Mouse (Mus musculus): Measurements from ENCODE around the gene Podn.

Podn gene

DNA sequence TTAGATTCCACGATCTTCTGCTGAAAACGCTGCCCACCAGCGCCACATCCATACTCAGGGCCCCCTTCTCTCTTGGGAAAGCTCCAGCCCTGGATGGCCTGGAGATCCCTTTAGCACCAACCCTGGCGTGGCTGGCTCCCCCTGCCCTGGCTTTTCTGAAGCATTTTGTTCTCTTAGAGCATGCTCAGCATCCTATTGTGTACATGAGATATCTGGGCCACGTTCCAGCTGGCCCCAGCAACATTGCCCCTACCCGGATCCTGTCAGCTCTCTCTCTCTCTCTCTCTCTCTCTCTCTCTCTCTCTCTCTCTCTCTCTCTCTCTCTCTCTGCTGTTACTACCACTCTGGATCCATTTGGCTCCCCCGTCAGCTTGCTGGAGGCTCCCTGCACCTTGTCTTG lies 90.9 kb downstream of the Podn start:
- DNase-seq (ENCODE audit: low spot score): no peak

GRCm38 (mm10) chr4:107999380-107999779 lies 96.9 kb downstream of the Podn start:
- no peak for DNase-seq (ENCODE audit: low spot score)

DNA sequence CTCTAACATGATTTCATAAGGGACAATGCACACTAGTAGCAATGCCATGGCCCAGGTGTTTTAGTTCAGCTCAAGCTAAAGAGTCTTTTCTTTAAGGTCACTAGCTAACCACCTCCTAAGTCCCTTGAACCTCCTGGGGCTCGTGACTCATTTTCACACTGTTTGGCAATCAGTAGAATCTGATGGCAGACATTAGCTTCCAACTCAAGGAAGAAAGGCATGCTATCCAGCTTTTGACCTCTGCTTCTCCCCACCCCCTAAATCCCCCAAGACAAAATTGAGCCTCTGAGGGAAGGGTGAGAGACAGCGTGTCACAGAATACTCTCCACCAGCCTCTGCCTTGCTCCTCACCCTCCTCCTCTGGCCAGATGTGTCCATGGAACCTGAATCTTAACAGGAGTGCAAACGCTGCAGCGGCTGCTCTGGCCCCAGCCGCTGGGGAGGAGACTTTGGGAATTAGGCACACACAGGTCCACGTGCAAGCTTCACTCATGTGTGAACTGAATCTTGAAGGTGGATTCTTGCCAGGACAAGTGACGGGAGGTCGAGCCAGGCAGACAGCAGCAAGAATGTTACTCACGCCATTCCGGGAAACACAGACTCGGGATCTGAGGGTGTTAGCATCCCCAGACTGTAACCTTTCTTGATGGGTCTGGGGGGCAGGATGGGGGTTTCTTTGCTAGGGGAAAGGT lies 97.5 kb downstream of the Podn start:
- no peak for DNase-seq (ENCODE audit: low spot score)

GRCm38 (mm10) chr4:107996418-107996986 lies 99.7 kb downstream of the Podn start:
- DNase-seq (ENCODE audit: low spot score): no peak

GRCm38 (mm10) chr4:107995727-107996126 lies 100.5 kb downstream of the Podn start:
- no peak for DNase-seq (ENCODE audit: low spot score)

- no peak for DNase-seq (ENCODE audit: low spot score)
These were observed 101.2 kb downstream of the Podn start for GRCm38 (mm10) chr4:107995011-107995410.

- no peak for DNase-seq (ENCODE audit: low spot score)
These were observed 104.4 kb downstream of the Podn start for GRCm38 (mm10) chr4:107991879-107992278.

GRCm38 (mm10) chr4:107990818-107991217 lies 105.4 kb downstream of the Podn start:
- no peak for DNase-seq (ENCODE audit: low spot score)

DNA sequence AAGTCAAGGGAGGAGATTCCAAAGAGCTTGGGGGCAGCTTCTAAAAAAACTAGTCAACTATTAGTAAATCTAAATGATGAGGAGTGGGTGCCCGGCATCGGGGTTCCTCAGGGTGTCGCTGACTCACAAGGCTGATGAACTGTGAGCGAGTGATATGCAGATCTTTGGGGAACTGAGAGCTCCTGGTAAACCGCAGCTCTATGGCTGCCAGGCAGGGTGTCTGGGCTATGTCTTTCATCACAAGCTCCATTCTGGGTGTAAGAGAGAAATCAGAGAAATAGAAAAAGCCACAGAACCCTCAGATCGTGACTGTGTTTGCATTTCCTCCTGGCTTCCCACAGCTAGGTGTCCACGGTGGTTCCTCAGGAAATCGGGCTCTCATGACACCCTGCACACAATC lies 107.3 kb downstream of the Podn start:
- no peak for DNase-seq (ENCODE audit: low spot score)

DNA sequence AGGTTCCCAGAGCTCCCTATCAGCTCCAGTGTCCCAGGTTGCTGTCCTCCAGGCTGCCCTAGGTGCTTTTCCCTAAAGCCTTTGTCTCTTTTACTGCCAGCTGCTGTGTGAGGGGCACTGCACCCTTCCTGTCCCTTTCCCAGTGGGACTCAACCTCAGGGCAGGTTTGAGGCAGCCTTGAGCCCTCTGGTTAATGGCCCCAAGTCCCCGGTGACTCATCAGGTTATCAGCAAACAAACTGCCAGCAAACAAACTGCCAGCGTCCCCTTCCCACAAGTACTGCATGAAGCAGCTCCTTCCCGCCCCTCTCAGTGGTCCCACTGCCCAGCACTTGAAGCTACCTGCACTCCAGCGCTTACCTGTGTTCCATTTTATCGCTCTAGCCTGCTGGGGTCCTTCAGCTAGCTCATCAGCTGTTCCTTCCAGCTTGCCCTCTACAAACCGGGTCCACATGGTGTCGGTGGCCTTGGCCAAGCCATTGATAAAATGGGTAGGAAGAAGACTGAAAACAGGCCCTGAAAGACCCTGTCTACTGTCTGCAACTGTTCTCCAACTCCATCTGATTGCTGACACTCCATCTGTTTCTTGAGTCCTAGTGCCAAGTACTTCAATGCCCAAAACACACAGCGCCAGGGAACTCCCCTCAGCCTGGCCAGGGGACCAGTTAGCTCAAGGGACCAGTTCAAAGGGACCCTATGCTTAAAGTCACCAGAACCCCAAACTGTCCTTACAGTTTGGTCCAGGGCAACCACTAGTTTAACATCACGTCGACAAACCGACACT lies 109.7 kb downstream of the Podn start:
- no peak for DNase-seq (ENCODE audit: low spot score)

DNA sequence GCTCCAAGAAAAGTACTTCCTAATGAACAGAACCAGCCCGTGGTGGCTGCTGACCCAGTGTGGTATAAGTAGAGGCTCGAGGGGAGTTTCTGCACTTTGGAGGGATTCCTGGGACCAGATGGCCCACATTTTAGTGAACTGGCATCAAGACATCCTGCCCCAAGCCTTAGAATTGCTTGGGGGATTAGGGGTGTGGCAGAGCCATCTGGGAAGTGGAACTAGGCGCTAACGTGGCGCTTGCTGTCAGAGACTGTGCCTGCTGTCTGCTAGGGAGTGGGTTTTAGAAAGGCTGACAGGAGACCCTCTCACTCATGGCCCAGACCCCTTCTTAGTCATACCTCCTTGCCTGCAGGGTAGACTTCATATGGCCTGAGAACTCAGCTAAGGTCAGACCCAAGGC lies 110.4 kb downstream of the Podn start:
- DNase-seq (ENCODE audit: low spot score): no peak

GRCm38 (mm10) chr4:107984282-107984981 lies 111.8 kb downstream of the Podn start:
- no peak for DNase-seq (ENCODE audit: low spot score)

DNA sequence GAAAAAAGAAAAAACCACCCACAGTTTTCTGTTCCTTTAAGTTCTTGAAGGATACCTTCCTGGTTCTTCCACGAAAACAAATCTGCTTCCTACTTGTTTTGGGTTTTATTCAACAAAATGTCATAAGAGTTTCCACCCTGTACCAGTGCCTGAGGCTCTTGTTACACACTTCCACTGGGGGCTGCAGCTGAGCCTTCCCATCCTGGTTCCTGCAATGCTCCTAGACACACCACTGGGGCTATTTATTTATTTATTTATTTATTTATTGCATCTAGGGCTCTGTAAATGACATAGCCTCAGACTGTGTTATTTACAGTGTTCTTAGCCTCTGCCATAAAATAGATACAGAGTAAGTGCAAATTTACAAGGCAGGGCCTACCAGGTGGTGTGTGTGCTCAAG lies 112.5 kb downstream of the Podn start:
- no peak for DNase-seq (ENCODE audit: low spot score)

- DNase-seq (ENCODE audit: low spot score): no peak
These were observed 116.1 kb downstream of the Podn start for GRCm38 (mm10) chr4:107980002-107980600.

GRCm38 (mm10) chr4:107979530-107979929 lies 116.7 kb downstream of the Podn start:
- DNase-seq (ENCODE audit: low spot score): no peak

DNA sequence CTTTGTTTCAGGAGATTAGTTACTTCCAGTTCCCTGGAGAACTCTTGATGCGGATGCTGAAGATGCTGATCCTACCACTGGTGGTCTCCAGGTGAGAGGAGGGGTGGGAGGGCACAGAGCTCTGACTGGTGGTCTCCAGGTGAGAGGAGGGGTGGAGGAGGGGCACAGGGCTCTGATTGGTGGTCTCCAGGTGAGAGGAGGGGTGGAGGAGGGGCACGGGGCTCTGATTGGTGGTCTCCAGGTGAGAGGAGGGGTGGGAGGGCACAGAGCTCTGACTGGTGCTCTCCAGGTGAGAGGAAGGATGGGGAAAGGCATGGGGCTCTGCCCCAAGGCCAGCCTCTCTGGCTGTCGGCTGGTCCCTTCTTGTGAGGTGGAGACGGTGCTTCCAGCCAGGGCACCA lies 118.7 kb downstream of the Podn start:
- DNase-seq (ENCODE audit: low spot score): no peak

GRCm38 (mm10) chr4:107975004-107975403 lies 121.2 kb downstream of the Podn start:
- no peak for DNase-seq (ENCODE audit: low spot score)

- no peak for DNase-seq (ENCODE audit: low spot score)
These were observed 121.7 kb downstream of the Podn start for GRCm38 (mm10) chr4:107974527-107974926.

DNA sequence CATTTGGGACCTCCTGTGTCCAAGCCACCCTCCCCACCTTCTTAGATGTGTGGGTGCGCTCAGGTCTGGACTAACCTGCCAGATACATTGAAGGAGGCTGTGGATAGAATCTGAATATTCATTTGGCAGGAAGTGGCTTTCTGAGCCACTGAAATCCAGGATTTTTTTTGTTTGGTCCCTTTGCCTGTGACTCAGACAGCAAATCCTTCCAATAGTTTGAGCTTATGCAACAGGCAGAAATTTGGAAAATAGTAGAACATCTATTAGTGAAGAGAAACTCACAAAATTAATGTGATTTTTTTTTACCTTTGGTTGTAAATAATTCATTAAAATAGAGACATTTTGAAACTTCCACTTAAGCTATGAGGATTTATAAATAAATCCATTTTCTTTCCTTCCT lies 125.1 kb downstream of the Podn start:
- DNase-seq (ENCODE audit: low spot score): no peak

GRCm38 (mm10) chr4:107969781-107970180 lies 126.5 kb downstream of the Podn start:
- DNase-seq (ENCODE audit: low spot score): no peak

- no peak for DNase-seq (ENCODE audit: low spot score)
These were observed 128.1 kb downstream of the Podn start, which contains the start of gene Slc1a7 for GRCm38 (mm10) chr4:107967966-107968682. Slc1a7 (plus strand) TSS chr4:107968332.

All from c-Kit-positive CD71-positive TER-119-positive erythroid progenitor cells, embryonic 14.5 days (primary cell).